Mouse (Mus musculus) layer of hippocampus, postnatal 10 days (tissue): Measurements from ENCODE around the gene Fmo5. TPM values are rescaled to one million over a fixed set of nuclear protein-coding genes. Genes with fewer than 3 reads are reported as not detected.

Experiments used
- DNase-seq, 2 experiments: peaks; one replicate each; pipeline ENCODE4 v3.0.0; 2021; ENCODE audit warnings: low spot score in 2 of 2
- microRNA-seq, 2 experiments: library from miRNA; unstranded; fragments of <30 nt; microRNA quantifications; one replicate each; pipeline ENCODE4 v1.2.0; 2021
- total RNA-seq, 2 experiments: library from RNA; stranded (reverse); gene quantifications; 2 replicates each; pipeline ENCODE4 v1.2.3; 2021

Gene Fmo5
- total RNA-seq, 2 experiments from 2014 or later: 1.9 TPM

DNA sequence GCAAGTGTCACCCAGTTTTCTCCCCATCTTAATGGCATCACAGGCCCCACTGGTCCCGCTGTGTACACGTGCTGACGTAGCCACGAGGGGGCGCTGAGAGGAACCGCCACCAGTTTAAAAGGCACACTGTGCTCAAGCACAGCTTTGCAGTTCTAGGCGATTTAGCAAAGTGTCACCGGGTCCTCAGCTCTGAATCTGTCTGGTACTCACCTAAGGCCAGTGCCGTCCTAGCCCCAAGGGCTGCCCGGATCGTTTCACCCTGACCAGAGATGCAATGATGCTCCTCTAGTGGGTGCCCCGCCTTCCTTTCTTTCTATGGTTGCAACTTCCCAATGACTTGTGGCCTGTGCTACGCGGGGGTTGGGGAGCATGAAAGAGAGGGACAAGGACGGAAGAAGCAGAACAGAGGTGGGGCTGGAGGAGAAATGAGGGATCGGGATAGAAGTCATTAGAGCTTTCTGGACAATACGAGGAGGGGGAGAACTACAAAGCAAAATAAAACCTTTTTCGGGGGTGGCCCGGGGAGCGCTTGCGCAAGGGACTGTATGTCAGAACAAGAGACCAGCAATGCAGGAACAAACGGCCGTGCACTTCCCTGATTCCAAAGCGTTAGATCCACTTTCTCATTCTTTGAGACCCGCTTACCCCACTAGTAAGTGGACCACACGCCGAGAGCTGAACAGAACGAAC is 52.2 kb downstream of the Fmo5 start:
- peak; percentile 84 for DNase-seq

DNA sequence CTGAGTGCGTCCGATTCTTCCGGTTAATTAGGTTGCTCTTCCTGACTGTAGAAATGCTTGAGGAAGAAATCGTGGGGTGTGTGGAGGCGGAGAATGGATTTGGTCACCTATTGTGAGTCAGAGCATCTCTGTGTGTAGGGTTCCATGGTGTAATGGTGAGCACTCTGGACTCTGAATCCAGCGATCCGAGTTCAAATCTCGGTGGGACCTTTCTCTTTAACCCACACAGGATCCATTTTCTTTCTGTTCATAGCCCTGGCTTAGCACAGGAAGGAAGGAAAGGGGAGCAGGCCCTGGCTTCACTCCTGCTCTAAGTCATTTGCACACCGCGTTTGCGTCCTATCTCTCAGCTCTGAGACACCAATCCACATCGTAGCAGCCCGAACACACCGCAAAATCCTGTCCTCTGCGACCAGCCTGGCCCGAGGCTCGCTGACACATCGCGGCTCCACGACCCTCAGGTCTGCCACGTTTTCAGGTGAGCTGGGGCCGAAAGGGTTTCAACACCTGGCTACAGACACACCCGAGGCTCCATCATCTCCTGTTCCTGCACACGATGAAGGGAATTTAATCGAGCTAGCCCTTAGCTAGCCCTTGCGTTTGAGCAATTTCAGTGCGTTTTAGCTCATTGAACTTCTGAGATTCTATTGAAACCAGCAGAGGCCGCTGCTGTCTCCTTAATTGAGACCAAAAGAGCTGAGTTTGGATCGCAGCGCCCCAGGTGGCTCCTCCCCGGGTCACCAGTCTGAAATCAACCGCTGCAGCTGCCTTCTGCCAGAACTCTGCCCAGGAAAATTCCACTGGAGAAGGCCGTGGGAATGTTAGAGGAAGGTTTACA is 52.9 kb downstream of the Fmo5 start:
- DNase-seq: peak; percentile 65 to 77

DNA sequence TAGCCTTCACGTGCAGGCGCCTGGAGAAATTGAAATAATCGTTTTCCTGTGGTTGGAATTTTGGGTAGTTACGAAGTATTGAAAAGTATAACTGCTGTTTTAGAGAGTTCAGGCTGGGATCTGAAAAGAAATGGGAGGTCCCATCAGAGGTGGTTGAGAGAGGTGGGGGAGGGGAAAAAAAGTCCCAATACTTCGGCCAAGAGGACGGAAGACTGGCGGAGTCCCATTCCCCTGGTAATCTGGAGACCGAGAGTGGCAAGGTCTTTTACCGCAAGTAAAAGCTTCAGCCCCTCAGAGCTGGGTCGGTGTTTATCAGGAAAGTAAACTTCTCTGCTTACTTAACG is 53.5 kb downstream of the Fmo5 start:
- DNase-seq: no peak

- DNase-seq: no peak
Measured at GRCm38 (mm10) chr3:97682576-97682975, 54.0 kb downstream of the Fmo5 start.

GRCm38 (mm10) chr3:97683560-97684195 is 55.1 kb downstream of the Fmo5 start:
- no peak for DNase-seq

- DNase-seq: no peak
Measured at GRCm38 (mm10) chr3:97686372-97687117, 57.9 kb downstream of the Fmo5 start.

- DNase-seq: no peak
Measured at GRCm38 (mm10) chr3:97689289-97689688, 60.7 kb downstream of the Fmo5 start.

GRCm38 (mm10) chr3:97690590-97690989 is 62.0 kb downstream of the Fmo5 start:
- DNase-seq: no peak

GRCm38 (mm10) chr3:97691443-97692017 is 62.9 kb downstream of the Fmo5 start:
- DNase-seq: no peak

DNA sequence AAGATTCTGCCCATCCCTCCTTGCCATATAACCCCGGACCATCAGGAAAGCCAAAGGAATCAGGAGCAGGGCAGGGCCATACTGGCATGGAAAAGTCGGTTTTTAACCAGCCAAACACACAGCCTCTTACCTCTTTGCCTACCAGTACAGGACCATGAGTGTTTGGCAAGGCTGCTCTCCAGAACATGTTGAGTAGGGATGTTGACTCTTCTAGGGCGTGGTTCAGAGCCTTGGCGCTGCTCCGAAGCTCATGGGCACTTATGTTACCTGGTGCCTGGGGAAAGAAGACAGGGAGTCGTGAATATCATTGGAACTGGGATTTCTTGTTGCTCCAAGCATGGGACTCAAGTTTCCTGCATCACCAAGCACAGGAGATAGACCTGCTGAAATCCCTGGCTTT is 65.2 kb downstream of the Fmo5 start:
- DNase-seq: no peak

DNA sequence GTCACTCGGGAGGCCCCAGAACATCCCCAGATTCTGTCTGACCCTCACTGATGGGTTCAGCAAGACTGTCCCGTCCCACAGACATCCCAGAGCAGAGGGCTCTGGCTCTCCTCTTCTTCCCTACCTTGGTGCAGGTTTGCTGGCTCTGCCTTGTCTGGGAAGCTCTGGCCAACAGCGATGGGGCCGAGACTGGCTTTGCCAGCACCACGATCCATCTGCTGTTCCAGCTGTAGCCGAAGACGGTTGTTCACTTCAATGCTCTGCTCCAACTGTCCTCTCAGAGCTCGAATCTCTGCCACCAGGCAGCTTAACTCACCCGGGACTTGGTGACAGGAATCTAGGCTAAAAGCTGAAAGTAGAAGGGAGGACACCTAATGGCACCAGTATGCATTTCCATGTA is 68.3 kb downstream of the Fmo5 start:
- no peak for DNase-seq

DNA sequence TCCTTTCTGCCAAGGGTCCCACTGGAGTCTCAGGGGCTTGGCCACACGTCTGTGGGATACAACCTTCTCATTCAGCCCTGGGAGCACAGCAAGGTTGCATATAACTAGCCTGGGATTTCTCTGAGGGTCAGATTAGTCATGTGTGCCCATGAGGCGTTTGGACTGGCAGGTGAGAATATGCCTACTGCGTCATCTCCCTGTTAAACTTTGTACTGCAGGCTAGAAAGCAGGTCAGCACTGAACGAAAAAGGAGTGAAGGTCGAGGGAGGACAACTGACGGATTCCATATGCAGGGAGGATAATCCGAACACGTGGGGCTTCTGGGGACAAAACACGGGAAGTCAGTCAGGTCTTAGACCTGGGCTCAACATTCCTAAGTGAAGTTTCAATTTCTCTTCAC is 68.7 kb downstream of the Fmo5 start:
- DNase-seq: no peak

GRCm38 (mm10) chr3:97699061-97699460 is 70.5 kb downstream of the Fmo5 start:
- no peak for DNase-seq

DNA sequence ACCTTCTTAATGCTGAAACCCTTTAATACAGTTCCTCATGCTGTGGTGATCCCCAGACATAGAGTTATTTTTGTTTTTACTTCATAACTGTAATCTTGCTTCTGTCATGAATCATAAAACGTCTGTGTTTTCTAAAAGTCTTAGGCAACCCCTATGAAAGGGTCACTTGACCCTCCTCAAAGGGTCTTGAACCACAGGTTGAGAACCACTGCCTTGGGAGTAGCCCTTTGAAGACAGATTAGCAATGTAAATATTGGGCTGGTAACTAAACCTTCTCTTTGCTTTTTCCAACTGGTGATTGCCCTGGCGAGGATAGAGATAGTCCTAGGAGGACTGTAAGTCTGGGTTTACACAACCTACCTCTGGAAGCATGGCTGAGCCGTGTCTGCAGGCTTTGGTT is 72.6 kb downstream of the Fmo5 start:
- DNase-seq: no peak

DNA sequence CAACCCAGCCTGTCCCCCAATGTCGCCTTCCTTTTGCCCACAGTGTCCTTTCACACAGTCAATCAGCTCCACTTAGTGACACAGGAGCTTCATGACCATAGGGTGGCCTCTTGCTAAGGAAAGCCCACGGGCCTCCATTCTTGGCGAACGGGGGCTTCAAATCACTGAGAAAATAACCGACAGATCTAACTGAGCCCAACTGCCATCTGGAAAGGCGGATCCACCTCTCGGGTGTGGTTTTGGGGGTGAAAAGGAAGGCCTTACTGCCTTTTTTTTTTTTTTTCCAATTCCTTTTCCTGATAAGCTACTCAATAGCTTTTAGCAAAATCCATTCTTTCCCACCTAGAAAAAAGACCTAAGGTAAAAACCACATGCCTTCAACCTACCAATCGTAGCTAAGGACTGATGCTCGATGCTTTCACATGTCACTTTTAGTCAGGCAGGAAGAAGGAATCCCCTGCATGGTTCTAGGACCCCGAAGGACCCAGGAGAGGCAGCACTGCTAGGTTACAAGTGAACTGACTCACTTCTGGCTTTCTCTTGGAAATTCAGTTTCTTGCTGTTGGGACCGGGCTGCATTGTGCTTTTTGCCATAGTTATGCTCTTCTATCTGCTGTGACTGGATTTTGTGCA is 74.0 kb downstream of the Fmo5 start:
- DNase-seq: no peak

Small RNA genes lying within 50 kb of the gene (microRNA-seq; reads per million reads assigned to microRNA genes)
- gene Mir7225: 0 reads per million in 2 experiments

Other genes with a start within 250 kb of the Fmo5 start
- not detected for gene Olfr1402, start 206.8 kb upstream of the Fmo5 start, total RNA-seq
- 10 to 100 TPM; 10.2 to 11.4 TPM for gene Chd1l, start 18.6 kb upstream of the Fmo5 start, total RNA-seq
- gene Prkab2, start 29.4 kb downstream of the Fmo5 start, total RNA-seq: 10 to 100 TPM; 38.3 to 39.9 TPM
- not detected for gene Gm17651, start 45.9 kb downstream of the Fmo5 start, total RNA-seq